Mouse (Mus musculus): ENCODE data around the gene Elk3. TPM values are rescaled to one million over a fixed set of nuclear protein-coding genes. Genes with fewer than 3 reads are reported as not detected.

Elk3 gene
- polyA plus RNA-seq, 1 experiment from 2014 or later, result 34.4 TPM

DNA sequence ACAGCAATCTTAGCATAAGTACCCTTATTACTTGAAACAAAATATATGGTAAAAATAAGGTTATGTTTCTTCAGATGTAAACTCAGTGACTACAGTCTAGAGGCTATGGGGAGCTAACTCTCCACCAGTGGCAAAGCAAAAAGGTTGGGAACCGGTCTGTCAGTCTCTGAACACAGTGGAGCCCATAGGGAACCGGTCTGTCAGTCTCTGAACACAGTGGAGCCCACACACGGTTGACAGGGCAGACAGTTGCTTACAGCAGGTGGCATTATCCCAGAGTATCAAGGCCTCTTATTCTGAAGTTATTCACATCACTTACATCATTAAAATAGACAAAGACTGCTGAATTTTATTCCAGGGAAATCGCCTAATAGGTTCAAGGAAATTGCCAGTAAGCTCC, 79.4 kb downstream of the Elk3 start:
- Histone ChIP-seq H3K9ac (ENCODE audit: low read depth, low read length) (no peak overlapping the region), H3K4me2 (ENCODE audit: low read depth, low read length) (no peak overlapping the region), H3K27ac (replicated peaks; ENCODE audit: low read depth, low read length) (no peak overlapping the region), H3K4me3 (ENCODE audit: low read depth, low read length) (no peak overlapping the region), H3K27me3 (replicated peaks; ENCODE audit: control insufficient read depth, insufficient read depth, low read length) (no peaks in the 10 kb centered on the region), H3K4me1 (ENCODE audit: control insufficient read depth, insufficient read depth, low read length) (no peaks in the 10 kb centered on the region), H3K36me3 (ENCODE audit: control insufficient read depth, insufficient read depth, low read length) (peaks cover 63% of the 10 kb centered on the region), H3K9me3 (ENCODE audit: control insufficient read depth, low read length) (no peaks in the 10 kb centered on the region)
- DNase-seq (ENCODE audit: low spot score), result no peak
- WGBS, result 78% methylated on average over 4 of the region's 4 CpGs
- ATAC-seq (ENCODE audit: low read depth), result no peak

DNA sequence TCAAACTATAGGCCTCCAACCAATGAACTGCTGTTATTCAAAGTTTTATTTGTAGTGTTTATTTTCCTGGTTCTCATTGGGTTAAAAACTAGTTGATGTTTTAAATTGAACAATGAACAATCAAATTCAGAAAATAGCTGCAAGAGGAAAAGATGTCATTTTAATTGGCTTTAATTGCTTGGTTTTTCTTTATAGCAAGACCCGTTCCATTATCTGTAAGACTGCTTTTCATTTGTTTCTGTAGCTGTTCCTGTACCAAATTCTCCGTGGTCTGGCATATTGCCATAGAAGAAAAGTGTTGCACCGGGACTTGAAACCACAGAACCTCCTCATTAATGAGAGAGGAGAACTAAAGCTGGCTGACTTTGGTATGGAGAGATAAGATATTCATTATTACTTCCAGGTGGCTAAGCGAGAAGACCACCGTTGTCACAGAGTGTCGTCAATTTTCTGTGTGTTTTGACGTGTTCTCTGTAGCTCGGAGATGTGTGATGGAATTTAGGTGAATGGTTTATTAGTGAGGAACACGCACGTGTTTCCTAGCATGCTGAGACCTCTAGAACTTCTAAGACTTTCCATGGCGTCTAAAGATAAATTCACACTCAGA, 82.4 kb downstream of the Elk3 start:
- Histone ChIP-seq H3K27me3 (replicated peaks; ENCODE audit: control insufficient read depth, insufficient read depth, low read length) (no peaks in the 10 kb centered on the region), H3K27ac (replicated peaks; ENCODE audit: low read depth, low read length) (peak overlapping the region; percentile 35; the same call in 1 of the 2 replicates), H3K9ac (ENCODE audit: low read depth, low read length) (no peak overlapping the region), H3K36me3 (ENCODE audit: control insufficient read depth, insufficient read depth, low read length) (peaks cover 51% of the 10 kb centered on the region), H3K4me3 (ENCODE audit: low read depth, low read length) (no peak overlapping the region), H3K4me2 (ENCODE audit: low read depth, low read length) (no peak overlapping the region), H3K9me3 (ENCODE audit: control insufficient read depth, low read length) (no peaks in the 10 kb centered on the region), H3K4me1 (ENCODE audit: control insufficient read depth, insufficient read depth, low read length) (no peaks in the 10 kb centered on the region)
- peak; percentile 43 for DNase-seq (ENCODE audit: low spot score)
- 51% methylated on average over 11 of the region's 11 CpGs for WGBS
- ATAC-seq (ENCODE audit: low read depth), result no peak

DNA sequence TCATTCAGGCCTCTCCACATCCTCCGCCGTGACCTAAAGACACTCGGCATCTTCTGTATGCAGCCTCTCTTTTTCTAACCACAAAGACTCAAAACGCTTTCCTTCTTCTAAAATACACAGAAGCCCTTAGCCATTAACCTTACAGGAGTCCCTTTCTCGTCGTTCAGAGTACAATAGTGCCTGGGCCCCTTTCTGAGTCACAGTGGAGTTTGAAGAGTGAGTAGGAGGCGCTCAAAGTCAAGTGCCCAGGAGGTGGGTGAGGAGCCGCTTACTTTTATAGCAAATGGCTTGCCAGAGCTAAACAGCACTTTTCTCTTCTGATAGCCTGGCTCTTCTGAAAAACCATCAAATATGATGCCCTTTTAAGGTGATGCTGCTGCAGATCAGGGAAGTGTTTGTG, 83.0 kb downstream of the Elk3 start:
- no peak for DNase-seq (ENCODE audit: low spot score)
- H3K4me3 ChIP-seq (ENCODE audit: low read depth, low read length), result no peak overlapping the region
- H3K27me3 ChIP-seq (replicated peaks; ENCODE audit: control insufficient read depth, insufficient read depth, low read length), result no peaks in the 10 kb centered on the region
- 0 out of 2 replicates have a peak overlapping the region, but pooled peaks have one; percentile 35 for H3K27ac ChIP-seq (replicated peaks; ENCODE audit: low read depth, low read length)
- no peaks in the 10 kb centered on the region for H3K4me1 ChIP-seq (ENCODE audit: control insufficient read depth, insufficient read depth, low read length)
- ATAC-seq (ENCODE audit: low read depth), result no peak
- H3K9me3 ChIP-seq (ENCODE audit: control insufficient read depth, low read length), result no peaks in the 10 kb centered on the region
- H3K4me2 ChIP-seq (ENCODE audit: low read depth, low read length), result no peak overlapping the region
- peaks cover 46% of the 10 kb centered on the region for H3K36me3 ChIP-seq (ENCODE audit: control insufficient read depth, insufficient read depth, low read length)
- WGBS, result 72% methylated on average over 8 of the region's 8 CpGs
- H3K9ac ChIP-seq (ENCODE audit: low read depth, low read length), result no peak overlapping the region

DNA sequence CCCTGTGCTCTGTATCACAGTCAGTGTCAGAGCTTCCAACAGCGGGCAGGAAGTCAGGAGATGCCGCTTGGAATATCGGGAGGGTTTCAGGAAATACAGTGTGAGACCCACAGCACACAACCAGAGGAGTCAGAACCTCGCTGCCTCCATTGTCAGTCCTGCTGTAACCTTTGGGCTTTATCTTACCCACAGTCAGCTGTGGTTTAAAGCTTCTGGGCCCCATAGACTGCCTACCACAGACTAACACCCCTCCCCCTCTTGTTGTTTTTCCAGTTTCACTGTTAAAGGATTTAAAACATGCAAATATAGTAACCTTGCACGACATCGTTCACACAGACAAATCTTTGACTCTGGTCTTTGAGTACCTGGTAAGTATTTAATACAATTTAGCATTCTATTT, 85.2 kb downstream of the Elk3 start:
- no peak overlapping the region for H3K9ac ChIP-seq (ENCODE audit: low read depth, low read length)
- DNase-seq (ENCODE audit: low spot score) (peak; percentile 13), ATAC-seq (ENCODE audit: low read depth) (no peak)
- WGBS, result 74% methylated on average over 6 of the region's 6 CpGs
- H3K27ac ChIP-seq (replicated peaks; ENCODE audit: low read depth, low read length), result no peak overlapping the region
- H3K4me1 ChIP-seq (ENCODE audit: control insufficient read depth, insufficient read depth, low read length), result no peaks in the 10 kb centered on the region
- no peak overlapping the region for H3K4me3 ChIP-seq (ENCODE audit: low read depth, low read length)
- peaks cover 30% of the 10 kb centered on the region for H3K36me3 ChIP-seq (ENCODE audit: control insufficient read depth, insufficient read depth, low read length)
- H3K4me2 ChIP-seq (ENCODE audit: low read depth, low read length), result no peak overlapping the region
- H3K9me3 ChIP-seq (ENCODE audit: control insufficient read depth, low read length), result no peaks in the 10 kb centered on the region
- H3K27me3 ChIP-seq (replicated peaks; ENCODE audit: control insufficient read depth, insufficient read depth, low read length), result no peaks in the 10 kb centered on the region

DNA sequence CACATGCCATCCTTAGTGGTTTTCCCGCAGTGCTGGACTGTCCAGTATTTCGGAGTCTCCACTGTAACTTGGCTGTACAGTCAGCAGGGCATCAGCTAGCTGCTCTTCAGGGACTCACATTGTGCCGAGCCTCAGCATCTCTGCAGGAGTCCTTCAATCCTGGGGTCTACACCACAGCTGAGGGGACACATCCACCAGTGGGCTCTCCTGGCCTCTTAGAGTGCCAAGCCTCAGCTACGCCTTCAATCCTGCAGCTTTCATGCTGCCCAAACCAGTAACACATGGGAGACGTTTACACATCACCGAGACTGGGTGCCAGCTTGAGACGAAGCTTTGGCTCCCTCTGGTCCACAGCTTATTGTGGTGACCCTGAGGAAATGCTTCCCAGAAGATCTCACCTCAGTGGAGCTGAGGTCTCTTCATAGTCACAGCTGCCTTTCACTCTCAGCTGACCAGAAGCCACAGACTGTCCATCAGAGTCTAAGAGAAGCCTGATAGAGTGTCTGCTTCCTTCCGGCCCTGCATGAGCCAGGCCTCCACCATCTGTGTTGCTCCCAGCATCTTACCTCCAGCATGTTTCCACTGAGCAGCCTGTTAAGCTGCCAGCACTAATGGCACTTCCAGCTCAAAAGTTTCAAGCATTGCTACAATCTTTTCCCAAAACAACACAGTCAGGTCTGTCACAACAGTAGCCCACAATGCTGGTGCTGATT, 95.7 kb downstream of the Elk3 start:
- DNase-seq (ENCODE audit: low spot score) (no peak), ATAC-seq (ENCODE audit: low read depth) (no peak)
- 85% methylated on average over 8 of the region's 8 CpGs for WGBS
- Histone ChIP-seq H3K36me3 (ENCODE audit: control insufficient read depth, insufficient read depth, low read length) (peaks cover 56% of the 10 kb centered on the region), H3K9ac (ENCODE audit: low read depth, low read length) (no peak overlapping the region), H3K4me1 (ENCODE audit: control insufficient read depth, insufficient read depth, low read length) (no peaks in the 10 kb centered on the region), H3K9me3 (ENCODE audit: control insufficient read depth, low read length) (no peaks in the 10 kb centered on the region; the same call in 1 of the 2 replicates), H3K27me3 (replicated peaks; ENCODE audit: control insufficient read depth, insufficient read depth, low read length) (no peaks in the 10 kb centered on the region), H3K4me3 (ENCODE audit: low read depth, low read length) (no peak overlapping the region), H3K27ac (replicated peaks; ENCODE audit: low read depth, low read length) (no peak overlapping the region), H3K4me2 (ENCODE audit: low read depth, low read length) (no peak overlapping the region)

DNA sequence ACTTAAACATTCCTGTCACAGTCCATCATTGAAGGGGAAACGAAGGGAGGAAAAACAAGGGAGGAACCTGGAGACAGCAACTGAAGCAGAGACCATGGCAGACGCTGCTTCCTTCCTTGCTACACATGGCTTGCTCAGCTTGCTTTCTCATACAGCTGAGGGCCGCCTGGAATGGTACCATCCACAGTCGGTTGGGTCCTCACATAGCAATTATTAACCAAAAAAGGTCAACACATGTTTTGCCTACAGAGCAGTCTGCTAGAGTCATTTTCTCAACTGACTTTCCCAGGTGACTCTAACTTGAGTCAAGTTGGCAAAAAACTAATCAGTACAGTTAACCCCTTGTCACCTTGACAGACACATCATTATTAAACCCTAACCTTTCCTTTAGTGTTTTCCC, 96.7 kb downstream of the Elk3 start:
- Histone ChIP-seq H3K4me2 (ENCODE audit: low read depth, low read length) (no peak overlapping the region), H3K9ac (ENCODE audit: low read depth, low read length) (no peak overlapping the region), H3K4me1 (ENCODE audit: control insufficient read depth, insufficient read depth, low read length) (no peaks in the 10 kb centered on the region), H3K36me3 (ENCODE audit: control insufficient read depth, insufficient read depth, low read length) (peaks cover 56% of the 10 kb centered on the region), H3K27ac (replicated peaks; ENCODE audit: low read depth, low read length) (no peak overlapping the region), H3K9me3 (ENCODE audit: control insufficient read depth, low read length) (no peaks in the 10 kb centered on the region; the same call in 1 of the 2 replicates), H3K4me3 (ENCODE audit: low read depth, low read length) (no peak overlapping the region), H3K27me3 (replicated peaks; ENCODE audit: control insufficient read depth, insufficient read depth, low read length) (no peaks in the 10 kb centered on the region)
- 63% methylated on average over 4 of the region's 4 CpGs for WGBS
- ATAC-seq (ENCODE audit: low read depth), result no peak
- DNase-seq (ENCODE audit: low spot score), result no peak

DNA sequence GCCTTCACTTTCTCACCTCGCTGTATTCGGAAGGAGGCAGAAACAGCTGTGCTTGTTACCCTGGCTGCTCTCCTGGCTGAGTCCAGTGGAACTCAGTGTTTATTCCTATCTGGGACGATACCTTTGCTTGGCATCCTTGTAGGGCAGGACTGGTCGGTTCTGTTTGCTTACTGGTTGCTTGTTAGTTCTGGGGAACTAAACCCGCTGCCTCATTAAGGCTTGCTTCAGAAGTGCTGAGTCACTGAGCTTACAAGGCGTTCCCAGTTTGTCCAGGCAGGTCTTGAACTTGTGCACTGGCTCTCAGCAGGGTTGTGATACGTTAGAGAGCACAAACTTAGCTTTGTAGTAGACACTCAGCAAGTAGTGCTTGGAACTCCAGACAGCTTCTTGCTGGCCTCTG, 97.6 kb downstream of the Elk3 start:
- H3K36me3 ChIP-seq (ENCODE audit: control insufficient read depth, insufficient read depth, low read length), result peaks cover 57% of the 10 kb centered on the region
- 84% methylated on average over 7 of the region's 7 CpGs for WGBS

DNA sequence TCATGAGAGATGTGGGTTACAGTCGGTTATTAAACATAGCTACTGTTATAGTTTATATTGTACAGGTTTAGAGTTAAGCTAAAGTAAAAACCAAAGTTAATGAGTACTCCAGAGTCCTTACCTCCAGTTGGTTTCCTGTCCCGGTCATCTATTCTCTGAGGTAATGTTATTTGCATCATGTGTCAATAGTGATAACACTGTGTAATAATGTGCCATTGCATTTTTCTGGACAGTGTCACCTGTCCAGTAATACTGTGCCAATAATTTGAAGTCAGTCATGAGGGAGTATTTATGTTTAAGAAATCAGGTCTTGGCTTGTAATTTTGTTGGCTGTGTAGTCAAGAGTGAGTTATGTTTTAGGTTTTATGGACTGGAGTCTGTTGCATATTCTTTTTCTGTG, 98.2 kb downstream of the Elk3 start:
- 88% methylated on average over 2 of the region's 2 CpGs for WGBS
- H3K9ac ChIP-seq (ENCODE audit: low read depth, low read length), result no peak overlapping the region
- no peak overlapping the region for H3K4me3 ChIP-seq (ENCODE audit: low read depth, low read length)
- H3K36me3 ChIP-seq (ENCODE audit: control insufficient read depth, insufficient read depth, low read length), result peaks cover 51% of the 10 kb centered on the region
- no peak overlapping the region for H3K27ac ChIP-seq (replicated peaks; ENCODE audit: low read depth, low read length)
- no peaks in the 10 kb centered on the region; the same call in 1 of the 2 replicates for H3K9me3 ChIP-seq (ENCODE audit: control insufficient read depth, low read length)
- H3K4me2 ChIP-seq (ENCODE audit: low read depth, low read length), result no peak overlapping the region
- no peak for DNase-seq (ENCODE audit: low spot score)
- no peaks in the 10 kb centered on the region for H3K27me3 ChIP-seq (replicated peaks; ENCODE audit: control insufficient read depth, insufficient read depth, low read length)
- no peak for ATAC-seq (ENCODE audit: low read depth)
- no peaks in the 10 kb centered on the region for H3K4me1 ChIP-seq (ENCODE audit: control insufficient read depth, insufficient read depth, low read length)

More for the DNA sequence above, 97.6 kb downstream of the Elk3 start:
- Histone ChIP-seq H3K27ac (replicated peaks; ENCODE audit: low read depth, low read length) (no peak overlapping the region), H3K4me2 (ENCODE audit: low read depth, low read length) (no peak overlapping the region), H3K4me3 (ENCODE audit: low read depth, low read length) (no peak overlapping the region), H3K9ac (ENCODE audit: low read depth, low read length) (no peak overlapping the region), H3K4me1 (ENCODE audit: control insufficient read depth, insufficient read depth, low read length) (no peaks in the 10 kb centered on the region), H3K9me3 (ENCODE audit: control insufficient read depth, low read length) (no peaks in the 10 kb centered on the region; the same call in 1 of the 2 replicates), H3K27me3 (replicated peaks; ENCODE audit: control insufficient read depth, insufficient read depth, low read length) (no peaks in the 10 kb centered on the region)
- DNase-seq (ENCODE audit: low spot score) (no peak), ATAC-seq (ENCODE audit: low read depth) (no peak)

DNA sequence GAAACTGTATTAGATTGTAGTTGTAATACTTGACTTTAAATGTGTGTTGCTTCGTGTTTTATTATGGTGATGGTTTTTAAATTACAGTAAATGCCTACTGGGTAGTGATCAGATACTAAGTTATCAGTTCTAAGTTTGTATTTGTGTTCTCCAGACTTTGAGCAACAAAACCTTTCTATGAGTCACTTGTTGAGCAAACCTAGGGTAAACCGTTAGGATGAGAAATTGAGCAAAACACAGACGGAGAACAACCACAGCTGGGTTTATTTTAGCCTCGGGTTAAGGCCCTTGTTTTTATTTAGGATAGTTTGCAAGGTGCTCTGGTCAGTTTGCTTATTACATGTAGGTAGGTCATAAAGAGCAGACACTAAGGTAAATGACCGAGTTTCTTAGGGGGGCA, 103.8 kb downstream of the Elk3 start:
- H3K27me3 ChIP-seq (replicated peaks; ENCODE audit: control insufficient read depth, insufficient read depth, low read length), result no peaks in the 10 kb centered on the region
- no peak overlapping the region for H3K27ac ChIP-seq (replicated peaks; ENCODE audit: low read depth, low read length)
- H3K9ac ChIP-seq (ENCODE audit: low read depth, low read length), result no peak overlapping the region
- DNase-seq (ENCODE audit: low spot score), result no peak
- H3K36me3 ChIP-seq (ENCODE audit: control insufficient read depth, insufficient read depth, low read length), result peaks cover 11% of the 10 kb centered on the region; the same call in 1 of the 2 replicates
- WGBS, result 80% methylated on average over 5 of the region's 5 CpGs
- H3K4me2 ChIP-seq (ENCODE audit: low read depth, low read length), result no peak overlapping the region
- no peak for ATAC-seq (ENCODE audit: low read depth)
- H3K4me3 ChIP-seq (ENCODE audit: low read depth, low read length), result no peak overlapping the region
- no peaks in the 10 kb centered on the region for H3K9me3 ChIP-seq (ENCODE audit: control insufficient read depth, low read length)
- H3K4me1 ChIP-seq (ENCODE audit: control insufficient read depth, insufficient read depth, low read length), result no peaks in the 10 kb centered on the region
